Mouse (Mus musculus) midbrain, embryonic 16.5 days (tissue): ENCODE data around the gene Olfr312. TPM values are rescaled to one million over a fixed set of nuclear protein-coding genes. Genes with fewer than 3 reads are reported as not detected.
"Not testable (repeated sequence)": the region's sequence is repeated elsewhere in the genome, so short reads cannot be mapped to it uniquely, and the experiment has no call there.

Source experiments
- ATAC-seq: fragments of 200-750 bp; cut with Nextera tagmentation; 2 replicates; pipeline ENCODE4 v1.8.0; 2017; ENCODE audit warnings: moderate TSS enrichment
- H3K27ac ChIP-seq: fragments of 300-500 bp; sonication (generic); 2 replicates; pipeline ENCODE4 v1.5.1; 2014; ENCODE audit warnings: mild to moderate bottlenecking, low read length, mixed read lengths
- H3K27me3 ChIP-seq: fragments of 300-500 bp; sonication (generic); 2 replicates; pipeline ENCODE4 v1.6.1; 2014; ENCODE audit warnings: low read depth, low read length, mixed read lengths; ENCODE audit not compliant: control insufficient read depth, insufficient read depth
- H3K36me3 ChIP-seq: fragments of 300-500 bp; sonication (generic); 2 replicates; pipeline ENCODE4 v1.6.1; 2014; ENCODE audit warnings: mild to moderate bottlenecking, low read length, moderate library complexity, mixed read lengths; ENCODE audit not compliant: control insufficient read depth, insufficient read depth
- H3K4me1 ChIP-seq: fragments of 300-500 bp; sonication (generic); 2 replicates; pipeline ENCODE4 v1.6.1; 2014; ENCODE audit warnings: mild to moderate bottlenecking, low read length, mixed read lengths; ENCODE audit not compliant: control insufficient read depth, insufficient read depth
- H3K4me2 ChIP-seq: fragments of 300-500 bp; sonication (generic); 2 replicates; pipeline ENCODE4 v1.6.1; 2014; ENCODE audit warnings: mild to moderate bottlenecking, low read length, mixed read lengths
- H3K4me3 ChIP-seq: fragments of 300-500 bp; sonication (generic); 2 replicates; pipeline ENCODE4 v1.5.1; 2014; ENCODE audit warnings: low read depth, mild to moderate bottlenecking, low read length, moderate library complexity, mixed read lengths
- H3K9ac ChIP-seq: fragments of 300-500 bp; sonication (generic); 2 replicates; pipeline ENCODE4 v1.6.1; 2014; ENCODE audit warnings: low read depth, low read length, mixed read lengths
- H3K9me3 ChIP-seq: fragments of 300-500 bp; sonication (generic); replicated peaks from 2 replicates; pipeline ENCODE4 v1.6.1; 2014; ENCODE audit warnings: mild to moderate bottlenecking, low read length, mixed read lengths; ENCODE audit not compliant: control insufficient read depth, poor library complexity, severe bottlenecking
- WGBS: fragments of 180-500 bp; shearing (Covaris S2); extraction: QIAGEN DNeasy Blood & Tissue Kit; methylation state at CpG from one replicate; pipeline ENCODE4 v1.1.7; 2014; 5-methylcytosine and 5-hydroxymethylcytosine counted together
- polyA plus RNA-seq: library from polyadenylated mRNA; unstranded; fragments of >200 nt; fragmentation: Nextera tagmentation; extraction: Ambion mirVana; gene quantifications from 2 replicates; pipeline ENCODE4 v1.2.1, GENCODE M21; 2015

Olfr312 gene
- polyA plus RNA-seq, 1 experiment from 2014 or later = not detected

DNA sequence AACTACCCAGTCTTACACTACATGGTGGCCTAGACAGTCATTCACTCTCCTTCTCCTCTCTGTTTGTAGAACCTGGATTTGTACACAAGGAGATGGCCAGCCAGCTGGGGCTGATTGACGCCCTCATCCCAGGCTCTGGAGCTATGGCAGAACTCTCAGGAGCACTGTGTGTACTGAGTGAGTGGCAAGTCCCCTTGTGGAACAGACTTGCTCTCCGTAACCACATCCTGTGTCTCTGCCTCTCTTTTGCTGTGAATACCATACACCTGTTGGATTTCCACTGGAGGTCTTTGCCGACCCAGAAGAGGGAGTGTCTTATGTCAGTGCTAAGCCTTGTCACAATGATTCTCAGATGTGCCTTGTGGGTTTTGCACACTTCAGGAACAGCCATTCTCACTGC is 3.5 kb downstream of the Olfr312 start:
- H3K9me3 ChIP-seq, H3K27ac ChIP-seq, H3K4me2 ChIP-seq, H3K27me3 ChIP-seq, H3K9ac ChIP-seq, ATAC-seq, H3K36me3 ChIP-seq, H3K4me1 ChIP-seq, H3K4me3 ChIP-seq: not testable (repeated sequence)
- WGBS = 87% methylated on average over 3 of the region's 3 CpGs

- H3K36me3 ChIP-seq, H3K4me1 ChIP-seq, H3K4me3 ChIP-seq, H3K27me3 ChIP-seq, H3K4me2 ChIP-seq, ATAC-seq, H3K9me3 ChIP-seq, H3K27ac ChIP-seq, H3K9ac ChIP-seq: not testable (repeated sequence)
Observed at GRCm38 (mm10) chr11:58838951-58839350, 9.9 kb downstream of the Olfr312 start, which contains the start of gene Olfr311. TSS of gene Olfr311 (plus strand) at chr11:58839251.

DNA sequence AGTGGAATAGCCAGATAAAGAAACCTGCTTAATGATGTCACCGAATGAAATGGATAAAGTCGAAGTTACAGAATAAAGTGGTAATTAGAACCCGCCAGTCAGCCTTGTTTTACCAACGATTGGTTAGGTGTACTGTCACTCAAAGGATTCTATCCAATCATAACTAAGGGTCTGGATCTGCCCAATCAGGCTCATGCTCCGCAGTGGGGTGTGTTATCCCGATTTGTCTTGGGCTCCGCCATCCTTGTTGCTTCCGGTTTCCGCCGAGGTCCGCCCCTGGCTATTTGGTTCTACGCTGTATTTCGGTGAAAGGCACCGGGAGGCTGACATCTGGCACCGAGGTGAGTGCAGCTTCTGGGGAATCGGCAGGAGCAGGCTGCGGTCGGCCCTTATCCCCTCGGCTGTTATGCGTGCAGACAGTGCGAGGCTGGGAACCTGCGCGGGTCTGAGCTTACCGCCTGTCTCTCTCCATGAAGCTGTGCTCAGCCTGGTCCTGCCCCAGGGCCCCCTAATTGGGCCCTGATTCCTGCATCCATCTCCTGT is 18.0 kb downstream of the Olfr312 start, which contains the start of gene Gm12258:
Gene Gm12258 (plus strand): TSS at position 240 of the 543 bp plus-strand sequence.
- Histone ChIP-seq H3K27me3 (no peaks in the 10 kb centered on the region), H3K27ac (peak within 1 kb of the TSS; percentile 86), H3K9me3 (no peaks in the 10 kb centered on the region), H3K4me2 (peak within 1 kb of the TSS; percentile 69), H3K36me3 (peaks cover 20% of the 10 kb centered on the region), H3K4me3 (peak within 1 kb of the TSS; percentile 64), H3K4me1 (peaks cover 11% of the 10 kb centered on the region), H3K9ac (peak within 1 kb of the TSS; percentile 88)
- peak; percentile 100 for ATAC-seq
- 0% methylated on average over 24 of the region's 24 CpGs for WGBS

- 46% methylated on average over 9 of the region's 9 CpGs for WGBS
Observed at GRCm38 (mm10) chr11:58847636-58848035, 18.6 kb downstream of the Olfr312 start.

DNA sequence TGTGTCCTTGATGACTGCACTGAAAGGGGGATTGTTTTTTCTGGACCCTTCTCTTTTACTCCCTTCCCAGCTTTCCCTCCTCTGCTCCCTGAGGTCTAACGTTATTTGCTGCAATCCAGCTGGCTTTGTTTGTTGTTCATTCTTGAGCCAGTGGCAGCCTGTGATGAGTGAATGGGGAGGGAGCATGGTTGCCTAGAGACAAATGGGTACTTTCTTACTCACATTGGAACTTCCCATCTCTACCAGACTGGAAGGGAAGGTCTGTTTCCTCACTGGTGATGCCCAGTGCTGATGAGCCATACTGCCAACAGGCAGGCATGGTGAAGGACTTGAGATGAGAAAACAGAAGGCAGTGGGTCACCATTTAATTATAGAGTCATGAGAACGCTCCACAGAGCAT is 20.7 kb downstream of the Olfr312 start:
- H3K27ac ChIP-seq = no peak overlapping the region
- peaks cover 23% of the 10 kb centered on the region for H3K36me3 ChIP-seq
- peaks cover 11% of the 10 kb centered on the region for H3K4me1 ChIP-seq
- no peak overlapping the region for H3K4me3 ChIP-seq
- ATAC-seq = no peak
- H3K9me3 ChIP-seq = no peaks in the 10 kb centered on the region
- no peak overlapping the region for H3K9ac ChIP-seq
- no peaks in the 10 kb centered on the region for H3K27me3 ChIP-seq
- H3K4me2 ChIP-seq = no peak overlapping the region
- 75% methylated on average over 2 of the region's 2 CpGs for WGBS

More at GRCm38 (mm10) chr11:58847636-58848035, 18.6 kb downstream of the Olfr312 start:
- Histone ChIP-seq H3K27ac (peak overlapping the region; percentile 86; the same call in 1 of the 2 replicates), H3K4me2 (peak overlapping the region; percentile 69), H3K36me3 (peaks cover 20% of the 10 kb centered on the region), H3K4me1 (peaks cover 11% of the 10 kb centered on the region), H3K9me3 (no peaks in the 10 kb centered on the region), H3K9ac (peak overlapping the region; percentile 88), H3K4me3 (peak overlapping the region; percentile 64), H3K27me3 (no peaks in the 10 kb centered on the region)
- ATAC-seq = peak; percentile 23; the same call in 1 of the 2 replicates

GRCm38 (mm10) chr11:58860744-58861143 is 31.7 kb downstream of the Olfr312 start:
- peaks cover 48% of the 10 kb centered on the region for H3K36me3 ChIP-seq
- WGBS = 97% methylated on average over 8 of the region's 8 CpGs

GRCm38 (mm10) chr11:58867039-58867953 is 38.3 kb downstream of the Olfr312 start, which contains the start of gene 2810021J22Rik:
TSS of gene 2810021J22Rik (plus strand) at chr11:58867216.
- Histone ChIP-seq H3K4me2 (peak within 1 kb of the TSS; percentile 94), H3K4me3 (peak within 1 kb of the TSS; percentile 57), H3K4me1 (peaks cover 11% of the 10 kb centered on the region), H3K27ac (peak within 1 kb of the TSS; percentile 83), H3K9ac (peak within 1 kb of the TSS; percentile 82), H3K9me3 (no peaks in the 10 kb centered on the region), H3K36me3 (no peaks in the 10 kb centered on the region), H3K27me3 (no peaks in the 10 kb centered on the region)
- 4% methylated on average over 37 of the region's 37 CpGs for WGBS
- ATAC-seq = peak; percentile 93

More at GRCm38 (mm10) chr11:58860744-58861143, 31.7 kb downstream of the Olfr312 start:
- Histone ChIP-seq H3K4me1 (no peaks in the 10 kb centered on the region), H3K27ac (no peak overlapping the region), H3K9ac (no peak overlapping the region), H3K4me3 (no peak overlapping the region), H3K9me3 (peaks cover 12% of the 10 kb centered on the region), H3K27me3 (no peaks in the 10 kb centered on the region), H3K4me2 (no peak overlapping the region)
- no peak for ATAC-seq

- WGBS = 87% methylated on average over 6 of the region's 6 CpGs
- H3K4me2 ChIP-seq = peak overlapping the region; percentile 94
- H3K9ac ChIP-seq = peak overlapping the region; percentile 82
- no peaks in the 10 kb centered on the region for H3K9me3 ChIP-seq
- peak overlapping the region; percentile 57 for H3K4me3 ChIP-seq
- no peaks in the 10 kb centered on the region for H3K27me3 ChIP-seq
- H3K4me1 ChIP-seq = peaks cover 11% of the 10 kb centered on the region
- H3K27ac ChIP-seq = no peak overlapping the region
- ATAC-seq = no peak
- H3K36me3 ChIP-seq = no peaks in the 10 kb centered on the region
Observed at GRCm38 (mm10) chr11:58867954-58868330, 38.9 kb downstream of the Olfr312 start.

GRCm38 (mm10) chr11:58870961-58871360 is 41.9 kb downstream of the Olfr312 start:
- Histone ChIP-seq H3K27ac (no peak overlapping the region), H3K27me3 (no peaks in the 10 kb centered on the region), H3K9me3 (no peaks in the 10 kb centered on the region), H3K4me3 (no peak overlapping the region), H3K36me3 (0 out of 2 replicates have a peak, but pooled peaks cover 2% of the 10 kb centered on the region), H3K9ac (no peak overlapping the region), H3K4me2 (no peak overlapping the region), H3K4me1 (peaks cover 11% of the 10 kb centered on the region)
- WGBS = 87% methylated on average over 4 of the region's 4 CpGs
- no peak for ATAC-seq
